Mouse (Mus musculus) liver, adult 2 months (tissue): ENCODE measurements around the gene Tmem50b. TPM values are rescaled to one million over a fixed set of nuclear protein-coding genes. Genes with fewer than 3 reads are reported as not detected.

Experiments used
- DNase-seq: peaks from one replicate; pipeline ENCODE4 v3.0.0-alpha.2; 2011; ENCODE audit warnings: low read depth, low spot score; ENCODE audit errors: extremely low read depth
- H3K27ac ChIP-seq: fragments of 200-500 bp; replicated peaks from 2 replicates; pipeline ENCODE4 v1.5.1; 2012; ENCODE audit warnings: low read depth, mild to moderate bottlenecking, control low read depth, inconsistent platforms, low read length; ENCODE audit not compliant: insufficient read depth
- H3K27me3 ChIP-seq: fragments of 200-500 bp; 2 replicates; pipeline ENCODE4 v1.6.1; 2012; ENCODE audit warnings: mild to moderate bottlenecking, moderate library complexity, low read length, inconsistent platforms; ENCODE audit not compliant: control insufficient read depth, insufficient read depth
- H3K36me3 ChIP-seq: fragments of 200-500 bp; 2 replicates; pipeline ENCODE4 v1.6.1; 2012; ENCODE audit warnings: low read length, inconsistent platforms; ENCODE audit not compliant: control insufficient read depth, insufficient read depth
- H3K4me1 ChIP-seq: fragments of 200-500 bp; 2 replicates; pipeline ENCODE4 v1.6.1; 2011; ENCODE audit warnings: low read length; ENCODE audit not compliant: control insufficient read depth, insufficient read depth
- H3K4me3 ChIP-seq: fragments of 200-500 bp; 2 replicates; pipeline ENCODE4 v1.5.1; 2011; ENCODE audit warnings: low read depth, mild to moderate bottlenecking, control low read depth, low read length, moderate library complexity; ENCODE audit not compliant: insufficient read depth
- H3K79me2 ChIP-seq: fragments of 200-500 bp; 2 replicates; pipeline ENCODE4 v1.6.1; 2012; ENCODE audit warnings: inconsistent platforms, mild to moderate bottlenecking, low read length, moderate library complexity; ENCODE audit not compliant: control insufficient read depth, insufficient read depth
- H3K9ac ChIP-seq: fragments of 200-500 bp; 2 replicates; pipeline ENCODE4 v1.6.1; 2012; ENCODE audit warnings: low read depth, mild to moderate bottlenecking, control low read depth, inconsistent platforms, low read length
- CTCF ChIP-seq: fragments of 200-500 bp; IDR thresholded peaks from 2 replicates; pipeline ENCODE4 v1.5.1; 2011; ENCODE audit warnings: low read depth, low read length, control low read depth
- POLR2A ChIP-seq: fragments of 200-500 bp; IDR thresholded peaks from 2 replicates; pipeline ENCODE4 v1.6.1; 2011; ENCODE audit warnings: low read length, control low read depth; ENCODE audit not compliant: insufficient read depth; ENCODE audit errors: extremely low read depth
- WGBS: fragments of 180-500 bp; shearing (Covaris S2); methylation state at CpG from one replicate; pipeline ENCODE4 v1.1.7; 2018; 5-methylcytosine and 5-hydroxymethylcytosine counted together
- polyA plus RNA-seq: library from polyadenylated mRNA; depleted of rRNA; stranded (reverse); fragments of >200 nt; gene quantifications from 2 replicates; pipeline ENCODE4 v1.2.3, GENCODE M21; 2012
- total RNA-seq: library from RNA; depleted of rRNA; stranded (reverse); fragments of >200 nt; gene quantifications from 2 replicates; pipeline ENCODE4 v1.2.3, GENCODE M21; 2014

Tmem50b gene
- total and polyA plus RNA-seq, 2 experiments, result 3.0 to 6.2 TPM

DNA sequence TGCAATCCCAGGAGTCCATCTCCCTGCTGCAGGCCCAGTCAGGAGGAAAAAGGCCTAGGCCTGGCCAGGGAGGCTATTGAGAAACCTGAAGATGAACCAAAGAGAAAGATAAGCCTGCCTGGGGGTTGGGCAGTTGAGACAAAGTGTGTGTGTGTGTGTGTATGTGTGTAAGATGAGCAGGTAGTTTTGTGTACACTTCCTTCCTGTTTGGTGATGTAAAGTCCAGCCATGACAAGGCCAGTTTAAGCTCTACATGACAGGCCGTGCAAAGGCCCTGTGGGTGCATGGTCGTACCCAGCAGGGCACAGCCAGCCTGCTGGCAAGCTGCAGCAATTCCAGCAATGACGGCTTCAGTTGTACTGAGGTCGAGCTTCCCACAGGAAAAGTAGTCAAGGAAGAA is 32.1 kb upstream of the Tmem50b start:
- Histone ChIP-seq H3K79me2 (no peaks in the 10 kb centered on the region), H3K4me3 (no peak overlapping the region), H3K36me3 (peaks cover 52% of the 10 kb centered on the region), H3K27ac (no peak overlapping the region), H3K27me3 (no peaks in the 10 kb centered on the region), H3K9ac (no peak overlapping the region), H3K4me1 (no peaks in the 10 kb centered on the region; the same call in 1 of the 2 replicates)
- TF ChIP-seq CTCF (no peak), POLR2A (no peak)
- DNase-seq, result no peak
- WGBS, result 89% methylated on average over 4 of the region's 4 CpGs

GRCm38 (mm10) chr16:91628673-91629072 is 31.1 kb upstream of the Tmem50b start:
- TF ChIP-seq CTCF (no peak), POLR2A (no peak)
- Histone ChIP-seq H3K36me3 (peaks cover 55% of the 10 kb centered on the region), H3K27ac (no peak overlapping the region), H3K79me2 (no peaks in the 10 kb centered on the region), H3K9ac (no peak overlapping the region), H3K4me1 (no peaks in the 10 kb centered on the region; the same call in 1 of the 2 replicates), H3K27me3 (no peaks in the 10 kb centered on the region), H3K4me3 (no peak overlapping the region)
- WGBS, result 44% methylated on average over 3 of the region's 3 CpGs
- no peak for DNase-seq

DNA sequence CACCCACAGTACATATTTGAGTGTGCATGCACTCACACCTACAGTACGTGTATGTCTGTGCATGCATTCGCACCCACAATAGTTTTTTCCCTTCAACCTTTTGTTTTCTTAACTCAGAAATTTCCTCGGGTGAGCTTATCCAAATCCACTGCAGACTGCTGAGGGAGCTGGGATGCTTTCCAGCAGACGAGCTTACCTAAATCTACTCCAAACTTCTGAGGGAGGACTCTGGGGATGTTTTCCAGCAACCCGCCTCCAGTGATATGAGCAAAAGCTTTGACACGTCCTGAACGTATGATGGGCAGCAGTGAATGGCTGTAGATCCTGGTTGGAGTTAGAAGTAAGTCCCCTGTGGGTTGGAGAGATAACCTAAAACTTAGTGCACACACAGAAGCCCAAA is 30.2 kb upstream of the Tmem50b start:
- no peaks in the 10 kb centered on the region for H3K4me1 ChIP-seq
- DNase-seq, result no peak
- no peak overlapping the region for H3K9ac ChIP-seq
- WGBS, result 89% methylated on average over 7 of the region's 7 CpGs
- H3K27me3 ChIP-seq, result no peaks in the 10 kb centered on the region
- no peak for TF ChIP-seq CTCF
- no peak for TF ChIP-seq POLR2A
- no peak overlapping the region for H3K4me3 ChIP-seq
- H3K27ac ChIP-seq, result no peak overlapping the region
- no peaks in the 10 kb centered on the region for H3K79me2 ChIP-seq
- H3K36me3 ChIP-seq, result peaks cover 56% of the 10 kb centered on the region

DNA sequence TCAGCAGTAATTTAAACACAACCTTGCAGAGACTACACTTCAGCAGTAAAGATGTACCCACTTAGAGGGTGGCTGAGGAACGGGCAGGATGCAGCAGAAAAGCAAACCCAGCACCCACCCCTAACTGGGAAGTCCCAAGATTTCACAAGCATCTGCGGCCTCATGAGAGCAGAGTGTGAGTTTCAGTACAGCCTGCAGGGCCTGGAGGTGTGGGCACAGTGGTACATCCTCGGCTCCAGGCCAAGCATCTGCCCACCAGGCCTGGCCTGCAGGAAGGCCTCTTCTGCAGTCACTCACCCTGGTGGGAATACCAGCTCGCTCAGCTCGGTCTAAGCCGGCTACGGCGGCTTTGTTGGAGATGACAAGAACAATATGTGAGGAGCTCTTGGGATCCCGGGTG is 25.5 kb upstream of the Tmem50b start:
- Histone ChIP-seq H3K36me3 (peaks cover 26% of the 10 kb centered on the region; the same call in 1 of the 2 replicates), H3K27ac (no peak overlapping the region), H3K9ac (no peak overlapping the region), H3K4me1 (peaks cover 3% of the 10 kb centered on the region; the same call in 1 of the 2 replicates), H3K27me3 (no peaks in the 10 kb centered on the region), H3K4me3 (no peak overlapping the region), H3K79me2 (peaks cover 3% of the 10 kb centered on the region; the same call in 1 of the 2 replicates)
- no peak for DNase-seq
- 94% methylated on average over 9 of the region's 9 CpGs for WGBS
- no peak for TF ChIP-seq CTCF
- TF ChIP-seq POLR2A, result no peak

- H3K27ac ChIP-seq, result no peak overlapping the region
- TF ChIP-seq POLR2A (no peak), CTCF (no peak)
- H3K36me3 ChIP-seq, result peaks cover 16% of the 10 kb centered on the region; the same call in 1 of the 2 replicates
- WGBS, result 84% methylated on average over 11 of the region's 11 CpGs
- peaks cover 4% of the 10 kb centered on the region; the same call in 1 of the 2 replicates for H3K4me1 ChIP-seq
- no peaks in the 10 kb centered on the region for H3K27me3 ChIP-seq
- H3K9ac ChIP-seq, result no peak overlapping the region
- H3K79me2 ChIP-seq, result peaks cover 3% of the 10 kb centered on the region; the same call in 1 of the 2 replicates
- DNase-seq, result no peak
- H3K4me3 ChIP-seq, result no peak overlapping the region
Measured at GRCm38 (mm10) chr16:91620991-91621390, 23.4 kb upstream of the Tmem50b start.

- Histone ChIP-seq H3K79me2 (peaks cover 3% of the 10 kb centered on the region; the same call in 1 of the 2 replicates), H3K36me3 (peaks cover 12% of the 10 kb centered on the region; the same call in 1 of the 2 replicates), H3K4me1 (peaks cover 4% of the 10 kb centered on the region; the same call in 1 of the 2 replicates), H3K27me3 (no peaks in the 10 kb centered on the region), H3K27ac (no peak overlapping the region), H3K4me3 (no peak overlapping the region), H3K9ac (no peak overlapping the region)
- 94% methylated on average over 5 of the region's 5 CpGs for WGBS
- TF ChIP-seq POLR2A, result no peak
- TF ChIP-seq CTCF, result no peak
- DNase-seq, result no peak
Measured at GRCm38 (mm10) chr16:91620185-91620584, 22.6 kb upstream of the Tmem50b start.
